Mouse (Mus musculus): Measurements from ENCODE around the gene Bhmt. TPM values are rescaled to one million over a fixed set of nuclear protein-coding genes. Genes with fewer than 3 reads are reported as not detected.
"Not testable (repeated sequence)": the region's sequence is repeated elsewhere in the genome, so short reads cannot be mapped to it uniquely, and the experiment has no call there.

Bhmt gene
- total RNA-seq, 2 experiments from 2014 or later: not detected

- intact Hi-C loops (cut with DNase I): loop anchor here (2.0 to 5.0 kb wide), 6 partner anchors 114 to 862 kb away; partner anchors contain the start of gene Jmy
- peak; percentile 87 to 91 for DNase-seq
These were observed 24.8 kb downstream of the Bhmt start for GRCm38 (mm10) chr13:93612660-93613607.

- intact Hi-C loops (cut with DNase I): no loop called here
These were observed 29.3 kb downstream of the Bhmt start for GRCm38 (mm10) chr13:93608476-93608875.

GRCm38 (mm10) chr13:93607701-93608100, 30.1 kb downstream of the Bhmt start:
- intact Hi-C loops (cut with DNase I): no loop called here
- no peak for DNase-seq

More at GRCm38 (mm10) chr13:93608476-93608875, 29.3 kb downstream of the Bhmt start:
- no peak for DNase-seq

DNA sequence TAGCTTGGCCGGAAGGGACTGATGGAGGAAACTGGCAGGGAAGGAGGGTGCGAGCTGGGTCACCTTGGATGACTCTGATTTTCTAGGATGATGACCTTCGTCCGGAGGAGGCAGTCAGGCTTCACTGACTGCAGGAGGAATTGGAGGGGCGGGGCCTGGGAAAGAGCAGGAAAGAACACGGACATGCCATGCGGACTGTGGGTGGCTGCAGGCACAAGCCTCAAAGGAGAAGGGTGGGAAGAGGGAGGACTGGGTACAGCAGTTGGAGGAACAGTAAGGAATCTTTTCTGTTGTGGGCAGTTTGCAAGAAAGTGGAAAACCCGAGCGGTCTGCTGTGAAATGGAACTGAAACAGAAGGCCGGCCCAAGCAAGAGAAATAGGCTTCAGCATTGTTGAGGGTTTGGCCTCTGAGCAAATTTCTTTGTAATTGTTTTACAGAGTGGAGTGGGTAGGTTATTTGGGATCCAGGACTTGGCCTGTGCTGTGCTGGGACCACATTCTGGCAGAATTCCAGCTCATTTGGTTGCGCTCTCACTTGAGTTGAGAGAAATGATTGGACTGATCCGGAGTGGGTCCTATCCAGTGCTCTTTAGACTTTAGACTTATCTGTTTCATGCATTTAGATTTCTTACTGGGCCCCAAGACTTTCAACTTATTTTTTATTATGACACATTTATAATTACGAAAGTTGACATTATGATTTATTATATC, 30.7 kb downstream of the Bhmt start:
- intact Hi-C loops (cut with DNase I): no loop called here
- no peak for DNase-seq

- DNase-seq: no peak
- intact Hi-C loops (cut with DNase I): no loop called here
These were observed 33.1 kb downstream of the Bhmt start for GRCm38 (mm10) chr13:93604698-93605097.

GRCm38 (mm10) chr13:93601527-93601926, 36.2 kb downstream of the Bhmt start:
- DNase-seq: no peak
- intact Hi-C loops (cut with DNase I): no loop called here

- DNase-seq: no peak
- intact Hi-C loops (cut with DNase I): no loop called here
These were observed 44.6 kb downstream of the Bhmt start for GRCm38 (mm10) chr13:93593040-93593699.

DNA sequence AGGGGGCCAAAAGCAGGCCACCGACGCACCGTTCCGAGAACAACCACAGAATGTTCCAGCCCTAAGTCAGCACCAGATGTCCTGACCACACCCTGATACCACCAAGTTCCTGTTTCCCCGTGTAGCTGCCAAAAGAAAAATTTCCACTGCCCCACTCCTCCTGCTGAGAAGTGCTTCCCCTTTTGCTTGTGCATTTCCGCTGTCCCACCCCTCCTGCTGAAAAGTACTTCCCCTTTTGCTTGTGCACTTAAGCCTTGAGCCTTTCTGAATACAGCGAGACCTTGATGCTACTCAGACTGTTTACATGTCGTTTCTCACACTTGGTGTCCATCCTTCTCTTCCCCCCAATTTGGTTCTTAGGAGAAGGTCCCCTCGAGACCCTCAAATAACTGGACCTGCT, 55.2 kb downstream of the Bhmt start:
- intact Hi-C loops (cut with DNase I); DNase-seq: not testable (repeated sequence)

DNA sequence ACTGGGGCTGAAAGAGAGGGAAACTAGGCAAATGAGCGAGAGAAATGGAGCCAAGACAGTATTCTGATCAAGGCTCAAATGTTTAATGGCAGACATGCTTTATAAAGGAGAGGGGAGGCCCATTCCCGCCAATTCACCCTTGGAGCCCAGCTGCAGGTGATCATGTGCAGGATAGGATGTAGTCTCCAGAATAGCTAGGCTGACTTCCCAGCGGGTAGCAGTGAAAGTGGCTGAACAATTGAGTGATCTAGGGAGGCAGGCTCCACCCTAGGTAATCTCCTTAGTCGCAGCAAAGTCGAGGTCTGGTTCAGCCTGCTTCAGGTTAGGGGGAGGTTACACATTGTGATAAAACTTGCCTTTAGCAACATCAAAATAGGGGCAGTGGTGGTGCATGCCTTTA, 57.3 kb downstream of the Bhmt start:
- intact Hi-C loops (cut with DNase I): no loop called here
- no peak for DNase-seq

- DNase-seq: no peak
- intact Hi-C loops (cut with DNase I): no loop called here
These were observed 68.1 kb downstream of the Bhmt start for GRCm38 (mm10) chr13:93569676-93570075.

Other genes with a start within 250 kb of the Bhmt start
- 10 to 100 TPM; 41.9 to 43.9 TPM for gene Jmy, start 138.2 kb downstream of the Bhmt start, total RNA-seq (2021)
- gene Bhmt2, start 36.3 kb upstream of the Bhmt start, total RNA-seq (2021): not detected
- gene Dmgdh, start 36.5 kb upstream of the Bhmt start, total RNA-seq (2021): not detected
- gene Arsb, start 133.7 kb upstream of the Bhmt start, total RNA-seq (2021): 1 to 10 TPM; 9.5 to 9.6 TPM